Mouse (Mus musculus): ENCODE data around the gene Dsp.

Gene Dsp

DNA sequence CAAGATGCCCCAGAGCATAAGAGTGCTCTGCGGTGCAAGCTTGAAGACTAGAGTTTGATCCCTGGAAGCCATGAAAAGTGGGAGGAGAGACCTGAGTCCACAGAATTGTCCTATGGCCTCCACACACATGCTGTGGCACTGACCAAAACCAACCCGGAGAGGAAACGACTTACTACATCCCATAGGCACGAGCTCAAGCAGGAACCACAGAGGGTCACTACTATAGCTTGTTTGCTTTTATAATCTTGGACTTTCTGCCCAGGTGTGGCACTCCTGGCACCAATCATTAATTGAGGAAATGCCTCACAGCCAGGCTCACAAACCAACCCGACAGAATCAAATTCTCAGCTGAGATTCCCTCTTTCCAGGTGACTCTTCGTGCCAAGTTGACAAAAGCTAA is 50.3 kb downstream of the Dsp start:
- no peak for DNase-seq

DNA sequence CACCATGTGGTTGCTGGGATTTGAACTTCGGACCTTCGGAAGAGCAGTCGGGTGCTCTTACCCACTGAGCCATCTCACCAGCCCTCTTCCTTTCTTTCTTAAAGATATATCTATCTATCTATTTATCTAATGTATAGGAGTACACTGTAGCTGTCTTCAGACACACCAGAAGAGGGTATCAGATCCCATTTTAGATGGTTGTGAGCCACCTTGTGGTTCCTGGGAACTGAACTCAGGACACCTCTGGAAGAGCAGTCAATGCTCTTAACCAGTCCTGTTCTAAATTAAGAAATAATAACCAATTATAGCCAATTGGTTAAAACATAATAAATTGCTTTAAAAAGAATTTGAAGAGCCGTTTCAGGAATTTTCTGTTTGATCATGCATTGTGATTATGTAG is 53.1 kb downstream of the Dsp start:
- no peak for DNase-seq

DNA sequence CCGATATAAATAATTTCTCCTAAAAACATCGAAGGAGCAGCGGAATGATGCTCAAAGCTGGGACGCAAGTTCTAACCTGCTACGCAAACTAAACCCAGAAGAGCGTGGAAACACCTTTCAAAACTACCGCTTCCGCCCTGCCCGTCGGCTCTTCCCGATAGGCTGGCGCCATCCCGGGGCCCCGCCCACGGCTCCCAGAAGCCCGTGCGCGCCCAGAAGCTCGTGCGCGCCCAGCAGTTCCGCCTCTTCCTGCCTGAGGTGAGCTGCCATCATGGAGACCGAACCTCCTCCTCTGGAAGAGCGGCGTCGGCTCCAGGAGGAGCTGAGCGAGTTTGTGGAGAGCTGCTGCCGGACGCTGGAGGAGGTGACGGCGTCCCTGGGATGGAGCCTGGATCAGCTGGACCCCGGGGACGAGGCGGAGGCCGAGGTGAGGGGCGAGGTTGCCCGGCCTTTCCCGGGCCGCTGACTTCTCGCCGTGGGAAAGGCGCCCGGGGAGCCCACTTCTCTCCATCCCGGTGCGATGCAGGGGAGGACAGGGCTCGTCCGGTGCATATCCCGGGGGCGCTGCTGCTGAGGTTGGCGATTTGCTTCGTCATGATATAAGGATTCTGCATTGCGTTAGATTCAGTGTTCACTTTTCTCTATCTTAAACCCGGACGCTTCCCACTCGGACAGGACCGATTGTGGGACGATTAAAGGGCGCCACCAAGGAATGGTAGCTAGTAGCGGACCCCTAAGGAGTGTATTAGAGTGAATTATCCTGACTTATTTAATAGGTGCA is 53.8 kb downstream of the Dsp start, which contains the start of gene Snrnp48:
Gene Snrnp48 (plus strand): TSS at position 237 of the 781 bp plus-strand sequence.
- peak; percentile 93 for DNase-seq

DNA sequence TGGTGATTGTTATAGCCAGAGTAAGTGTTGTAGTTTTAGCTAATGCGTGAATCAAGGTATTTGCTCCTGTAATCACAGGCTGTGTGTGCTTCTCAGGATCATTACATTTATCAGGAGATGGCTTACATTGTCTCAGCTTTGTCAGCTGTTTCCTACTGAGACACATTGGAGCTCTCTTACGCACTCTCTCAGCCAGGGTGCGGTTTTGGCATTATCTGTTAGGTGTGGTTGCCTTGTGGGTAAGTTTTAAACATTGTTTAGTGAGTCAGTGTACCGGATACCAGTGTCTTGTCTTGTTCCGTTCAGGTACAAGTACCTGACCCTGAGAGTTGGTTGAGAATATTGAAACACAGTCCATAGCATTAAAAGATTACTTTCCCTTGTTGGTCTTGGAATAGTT is 60.0 kb downstream of the Dsp start:
- DNase-seq, result no peak

DNA sequence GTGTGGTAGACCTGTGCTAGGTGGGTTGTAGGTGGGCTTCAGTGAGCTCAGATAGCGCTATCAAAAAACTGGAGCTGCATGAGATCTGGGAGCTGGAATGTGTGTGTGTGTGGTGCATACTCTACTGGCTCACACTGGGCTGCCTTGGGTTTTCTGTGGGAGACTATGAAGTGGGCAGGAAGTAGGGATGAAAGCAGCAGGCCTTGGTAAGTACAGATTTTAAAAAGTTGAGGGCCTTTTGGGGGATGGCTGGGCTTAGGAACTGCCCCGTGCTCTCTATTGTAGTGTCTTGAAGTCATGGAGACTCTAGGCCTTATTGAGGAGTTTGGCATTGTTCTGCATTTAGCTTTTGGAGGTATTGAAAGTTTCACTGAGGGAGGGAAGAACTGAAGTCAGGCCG is 67.6 kb downstream of the Dsp start:
- DNase-seq, result no peak

DNA sequence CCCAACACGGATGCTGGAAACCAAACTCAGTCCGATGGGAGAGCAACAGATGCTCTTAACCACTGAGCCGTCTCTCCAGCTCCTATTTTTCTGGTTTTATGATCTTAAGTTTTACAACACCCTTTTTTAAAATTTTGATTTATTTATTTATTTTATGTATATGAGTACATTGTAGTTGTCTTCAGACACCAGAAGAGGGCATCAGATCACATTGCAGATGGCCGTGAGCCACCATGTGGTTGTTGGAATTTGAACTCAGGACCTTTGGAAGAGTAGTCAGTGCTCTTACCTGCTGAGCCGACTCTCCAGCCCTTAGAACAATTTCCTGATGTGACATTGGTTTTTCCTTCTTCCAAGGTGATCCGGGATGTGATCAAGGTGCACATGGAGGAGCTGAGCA is 69.2 kb downstream of the Dsp start:
- no peak for DNase-seq

DNA sequence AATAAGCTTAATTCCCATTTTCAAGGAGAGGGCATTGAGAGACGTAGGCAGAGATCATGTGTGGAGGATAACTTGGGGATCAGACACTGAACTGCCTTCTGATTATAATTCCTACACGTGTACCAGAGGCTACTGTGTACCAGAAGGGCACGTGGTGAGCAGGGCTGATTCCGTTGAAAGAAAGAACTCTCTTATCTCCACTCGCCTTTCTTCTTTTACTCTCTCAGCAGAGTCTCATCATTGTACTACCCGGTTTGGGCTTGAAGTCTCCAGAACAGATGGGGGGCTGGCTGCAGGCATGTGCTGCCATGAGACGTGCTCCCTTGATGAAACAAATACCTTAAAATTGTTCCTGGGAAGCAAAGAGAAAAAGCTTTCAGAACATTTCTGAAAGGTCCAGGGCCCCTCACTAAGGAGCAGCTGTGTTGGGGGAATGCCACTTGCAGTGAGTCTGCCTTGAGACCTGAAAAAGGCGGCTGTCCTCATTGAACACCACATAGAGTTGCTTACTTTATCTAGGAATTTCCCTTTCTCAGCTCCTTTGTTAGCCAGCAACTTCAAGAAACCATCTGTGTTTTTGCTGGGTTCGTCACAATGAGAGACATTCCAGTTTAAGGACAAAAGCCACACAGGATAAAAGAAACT is 79.2 kb downstream of the Dsp start:
- no peak for DNase-seq

DNA sequence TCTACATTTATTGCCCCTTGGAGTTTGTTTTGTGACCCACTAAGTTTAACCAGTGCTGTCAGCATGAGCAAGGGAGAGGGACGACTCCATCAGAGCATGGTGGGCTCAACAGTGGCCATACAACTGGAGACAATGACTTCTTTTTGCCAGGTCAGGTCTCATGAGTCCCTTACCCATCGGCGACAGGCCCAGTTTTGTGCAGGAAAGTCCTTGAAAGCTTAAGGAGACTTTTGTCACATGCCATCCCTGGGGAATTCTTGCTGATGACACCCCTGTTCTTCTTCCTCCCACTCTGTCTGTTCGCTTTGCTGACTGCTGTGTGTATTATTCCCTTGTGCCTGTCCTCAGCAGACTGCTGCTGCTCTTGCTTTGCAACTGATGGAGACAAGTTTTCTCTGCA is 81.3 kb downstream of the Dsp start:
- DNase-seq, result no peak

DNA sequence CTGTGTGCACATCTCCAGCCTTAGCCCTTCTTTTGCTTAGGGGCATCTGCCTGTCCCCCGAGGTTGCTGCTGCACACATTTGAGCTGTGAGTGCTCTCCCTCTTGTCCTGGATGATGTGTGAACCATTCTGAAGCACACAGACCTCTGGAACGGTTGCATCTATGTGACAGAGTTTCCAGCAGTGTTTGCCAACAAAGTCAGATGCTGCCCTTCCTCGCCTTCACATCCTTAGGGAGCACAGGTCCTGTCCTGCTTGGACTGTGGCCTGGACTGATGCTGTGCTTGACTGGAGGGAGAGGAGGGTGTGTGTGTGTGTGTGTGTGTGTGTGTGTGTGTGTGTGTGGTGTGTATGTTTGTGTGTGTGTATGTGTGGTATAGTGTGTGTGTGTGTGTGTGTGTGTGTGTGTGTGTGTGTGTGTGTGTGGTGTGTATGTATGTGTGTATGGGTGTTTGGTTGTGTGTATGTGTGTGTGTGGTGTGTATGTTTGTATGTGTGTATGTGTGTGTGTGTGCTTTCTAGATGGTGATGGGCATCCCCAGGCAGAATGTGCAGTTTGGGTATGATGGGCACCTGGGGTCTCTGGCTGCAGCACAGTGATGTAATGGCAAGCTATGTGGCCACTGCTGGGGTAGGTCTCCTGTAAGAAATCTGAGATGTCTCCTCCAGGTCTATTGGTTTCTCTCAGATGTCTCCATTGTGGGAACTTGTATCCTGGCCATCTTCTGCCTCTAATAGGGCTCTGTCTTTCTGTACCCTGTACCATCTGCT is 81.9 kb downstream of the Dsp start:
- no peak for DNase-seq

DNA sequence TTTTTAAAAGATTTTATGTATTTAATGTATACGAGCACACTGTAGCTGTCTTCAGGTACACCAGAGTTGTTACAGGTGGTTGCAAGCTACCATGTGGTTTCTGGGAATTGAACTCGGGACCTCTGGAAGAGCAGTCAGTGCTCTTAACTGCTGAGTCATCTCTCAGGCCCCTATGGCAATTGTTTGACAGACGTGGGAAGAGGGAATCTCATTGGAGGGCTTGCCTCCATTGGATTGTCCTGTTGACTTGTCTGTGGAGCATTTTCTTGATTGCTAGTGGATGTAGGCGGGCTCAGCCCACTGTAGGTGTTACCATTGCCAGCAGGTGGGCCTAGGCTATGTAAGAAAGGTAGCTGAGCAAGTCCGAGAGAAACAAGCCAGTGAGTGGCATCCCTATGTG is 83.6 kb downstream of the Dsp start:
- DNase-seq, result no peak

DNA sequence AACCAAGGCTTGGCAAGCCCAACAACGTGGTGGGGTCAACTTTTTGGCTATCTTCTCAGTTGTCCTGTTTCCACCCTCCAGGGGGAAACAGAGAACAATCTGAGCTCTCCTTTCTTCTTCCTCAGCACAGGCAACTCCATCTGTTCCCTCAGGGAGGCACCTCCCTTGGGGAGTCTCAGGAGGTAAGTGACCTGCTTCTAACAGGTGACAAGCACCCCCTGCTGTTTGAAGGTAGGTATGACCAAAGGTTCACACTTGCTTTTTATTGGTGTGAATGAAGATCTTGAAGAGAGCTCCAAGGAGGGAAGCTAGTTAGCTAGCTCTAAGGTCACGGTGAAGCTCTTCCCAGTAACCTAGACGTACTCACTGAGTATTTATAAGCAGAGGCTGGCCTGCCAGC is 84.3 kb downstream of the Dsp start:
- DNase-seq, result no peak

DNA sequence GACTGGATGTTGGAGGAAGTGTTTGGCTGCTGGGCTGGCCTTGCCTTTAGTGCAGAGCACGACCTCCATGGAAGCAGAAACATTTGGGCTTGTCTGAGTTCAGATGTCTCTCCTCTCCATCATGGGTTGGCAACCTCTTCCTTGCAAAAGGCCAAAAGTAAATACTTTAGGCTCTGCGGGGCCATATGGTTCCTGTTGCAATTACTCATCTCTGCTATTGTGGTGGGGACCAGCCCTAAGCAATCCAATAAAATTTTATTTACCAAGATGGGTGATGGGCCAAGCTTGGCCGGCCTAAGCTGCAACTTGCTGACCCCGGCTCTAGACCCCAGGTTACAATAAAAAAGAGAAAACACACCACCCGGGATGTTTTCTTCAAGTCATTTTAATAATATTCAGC is 97.1 kb downstream of the Dsp start:
- no peak for DNase-seq

Data from right cerebral cortex, adult 18-20 months (tissue).